Mouse (Mus musculus): ENCODE results near the gene Acox2. TPM values are rescaled to one million over a fixed set of nuclear protein-coding genes. Genes with fewer than 3 reads are reported as not detected.
"Not testable (repeated sequence)": the region's sequence is repeated elsewhere in the genome, so short reads cannot be mapped to it uniquely, and the experiment has no call there.

The Acox2 gene
- polyA plus RNA-seq (2016; fragmentation: Nextera tagmentation; extraction: Ambion mirVana), result 0.11 TPM in 1 of 2 replicates, not detected in the other

DNA sequence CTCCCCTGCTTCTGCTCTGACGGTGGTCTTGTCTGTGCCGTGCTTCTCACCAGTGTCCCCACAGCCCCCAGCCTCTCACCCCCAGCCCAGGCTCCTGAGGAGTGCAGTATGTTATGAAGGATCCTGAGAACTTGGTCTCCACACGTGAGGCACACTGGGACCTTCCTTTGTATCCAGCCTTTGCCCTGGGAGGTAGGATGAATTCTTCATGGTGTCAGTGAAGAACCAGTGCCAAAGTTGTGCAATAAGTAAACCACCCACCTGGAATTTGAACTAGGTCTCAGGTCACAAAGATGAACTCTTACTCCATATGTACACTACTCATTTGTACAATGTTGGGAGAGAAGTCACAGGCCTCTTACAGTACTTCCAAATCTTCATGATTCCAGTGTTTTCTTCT lies at the start of gene Acox2:
Gene Acox2, minus strand, starts transcription at position 188 of the 400 bp plus-strand sequence.
- Histone ChIP-seq H3K27me3 (ENCODE audit: low read depth, poor library complexity, severe bottlenecking) (no peaks in the 10 kb centered on the region; the same call in 1 of the 2 replicates), H3K9me3 (replicated peaks) (no peaks in the 10 kb centered on the region), H3K36me3 (no peaks in the 10 kb centered on the region), H3K27ac (peak within 1 kb of the TSS; percentile 27), H3K4me1 (peaks cover 7% of the 10 kb centered on the region; the same call in 1 of the 2 replicates), H3K4me3 (no peak within 1 kb of the TSS)
- WGBS, result 86% methylated on average over 3 of the region's 3 CpGs
- DNase-seq (ENCODE audit: low spot score), result no peak

- Histone ChIP-seq H3K27ac (no peak overlapping the region), H3K9me3 (replicated peaks) (no peaks in the 10 kb centered on the region), H3K27me3 (ENCODE audit: low read depth, poor library complexity, severe bottlenecking) (peaks cover 32% of the 10 kb centered on the region; the same call in 1 of the 2 replicates), H3K4me1 (peaks cover 19% of the 10 kb centered on the region), H3K36me3 (no peaks in the 10 kb centered on the region), H3K4me3 (no peak overlapping the region)
- no peak for DNase-seq (ENCODE audit: low spot score)
- 64% methylated on average over 3 of the region's 3 CpGs for WGBS
Measured at GRCm38 (mm10) chr14:8308650-8309049, 49.5 kb upstream of the Acox2 start.

- WGBS, result 80% methylated on average over 6 of the region's 6 CpGs
- Histone ChIP-seq H3K4me3 (no peak overlapping the region), H3K27me3 (ENCODE audit: low read depth, poor library complexity, severe bottlenecking) (peaks cover 32% of the 10 kb centered on the region; the same call in 1 of the 2 replicates), H3K4me1 (peaks cover 30% of the 10 kb centered on the region), H3K36me3 (no peaks in the 10 kb centered on the region), H3K27ac (no peak overlapping the region), H3K9me3 (replicated peaks) (no peaks in the 10 kb centered on the region)
- no peak for DNase-seq (ENCODE audit: low spot score)
Measured at GRCm38 (mm10) chr14:8306884-8307283, 47.7 kb upstream of the Acox2 start.

DNA sequence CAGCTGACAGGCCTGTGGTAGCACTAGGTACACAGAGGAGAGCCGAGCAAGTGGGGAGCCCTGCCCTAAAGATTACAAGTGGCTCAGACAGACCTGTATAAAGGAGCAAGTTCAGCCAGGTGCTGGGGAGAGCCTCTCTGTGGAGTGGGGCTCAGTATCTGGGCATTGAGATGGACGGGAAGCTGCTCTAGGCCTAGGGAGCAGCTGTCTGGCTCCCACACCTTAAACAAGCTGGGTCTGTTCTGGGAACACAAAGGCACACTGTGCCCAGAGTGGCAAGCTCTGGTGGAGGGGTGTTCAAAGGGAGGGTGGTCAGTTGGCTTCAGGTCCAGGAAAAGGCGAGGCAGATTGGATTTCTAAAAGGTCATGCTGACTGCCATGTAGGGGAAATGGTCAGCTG lies 45.9 kb upstream of the Acox2 start:
- no peak overlapping the region for H3K27ac ChIP-seq
- no peak for DNase-seq (ENCODE audit: low spot score)

GRCm38 (mm10) chr14:8304082-8304481 lies 44.9 kb upstream of the Acox2 start:
- Histone ChIP-seq H3K4me1 (peaks cover 27% of the 10 kb centered on the region), H3K27ac (no peak overlapping the region), H3K36me3 (no peaks in the 10 kb centered on the region), H3K9me3 (replicated peaks) (no peaks in the 10 kb centered on the region), H3K4me3 (no peak overlapping the region), H3K27me3 (ENCODE audit: low read depth, poor library complexity, severe bottlenecking) (peaks cover 18% of the 10 kb centered on the region)
- no peak for DNase-seq (ENCODE audit: low spot score)

More for the DNA sequence above, 45.9 kb upstream of the Acox2 start:
- Histone ChIP-seq H3K4me1 (peaks cover 29% of the 10 kb centered on the region), H3K9me3 (replicated peaks) (no peaks in the 10 kb centered on the region), H3K27me3 (ENCODE audit: low read depth, poor library complexity, severe bottlenecking) (0 out of 2 replicates have a peak, but pooled peaks cover 17% of the 10 kb centered on the region), H3K4me3 (no peak overlapping the region), H3K36me3 (no peaks in the 10 kb centered on the region)
- 59% methylated on average over 3 of the region's 3 CpGs for WGBS

DNA sequence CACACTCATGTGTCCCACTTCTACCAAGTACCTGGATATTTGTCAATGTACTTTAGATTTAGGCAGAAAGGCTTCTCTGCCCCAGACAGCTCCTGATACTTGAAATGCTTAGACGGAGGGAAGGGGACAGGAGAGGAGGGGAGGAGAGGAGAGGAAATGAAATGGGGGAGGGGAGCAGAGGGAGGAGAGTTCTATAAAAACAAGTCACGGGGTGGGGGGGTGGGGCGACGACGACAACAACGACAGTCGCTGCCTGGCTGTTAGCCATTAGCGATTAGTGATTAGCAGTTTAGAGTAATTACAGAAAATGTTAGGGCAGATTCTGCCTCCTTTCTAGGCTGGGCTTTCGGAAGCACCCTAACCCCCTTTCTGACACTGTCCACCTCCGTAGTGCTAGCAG lies 43.5 kb upstream of the Acox2 start:
- Histone ChIP-seq H3K4me3 (0 out of 2 replicates have a peak overlapping the region, but pooled peaks have one; percentile 22), H3K27ac (peak overlapping the region; percentile 31; the same call in 1 of the 2 replicates), H3K9me3 (replicated peaks) (no peaks in the 10 kb centered on the region), H3K36me3 (no peaks in the 10 kb centered on the region), H3K4me1 (peaks cover 31% of the 10 kb centered on the region), H3K27me3 (ENCODE audit: low read depth, poor library complexity, severe bottlenecking) (peaks cover 23% of the 10 kb centered on the region)
- no peak for DNase-seq (ENCODE audit: low spot score)
- 9% methylated on average over 10 of the region's 10 CpGs for WGBS

GRCm38 (mm10) chr14:8300281-8300680 lies 41.1 kb upstream of the Acox2 start:
- no peak overlapping the region for H3K4me3 ChIP-seq
- DNase-seq (ENCODE audit: low spot score), result peak; percentile 82
- no peaks in the 10 kb centered on the region for H3K9me3 ChIP-seq (replicated peaks)
- peaks cover 21% of the 10 kb centered on the region for H3K27me3 ChIP-seq (ENCODE audit: low read depth, poor library complexity, severe bottlenecking)
- no peak overlapping the region for H3K27ac ChIP-seq
- H3K36me3 ChIP-seq, result no peaks in the 10 kb centered on the region
- H3K4me1 ChIP-seq, result peaks cover 25% of the 10 kb centered on the region
- WGBS, result 25% methylated on average over 8 of the region's 8 CpGs

- Histone ChIP-seq H3K4me3 (no peak overlapping the region), H3K27me3 (ENCODE audit: low read depth, poor library complexity, severe bottlenecking) (peaks cover 21% of the 10 kb centered on the region), H3K27ac (no peak overlapping the region), H3K9me3 (replicated peaks) (no peaks in the 10 kb centered on the region), H3K36me3 (no peaks in the 10 kb centered on the region), H3K4me1 (peaks cover 16% of the 10 kb centered on the region)
- no peak for DNase-seq (ENCODE audit: low spot score)
- 73% methylated on average over 5 of the region's 5 CpGs for WGBS
Measured at GRCm38 (mm10) chr14:8297889-8298293, 38.7 kb upstream of the Acox2 start.

- WGBS, result 95% methylated on average over 1 of the region's 1 CpGs
- no peak overlapping the region for H3K4me3 ChIP-seq
- H3K27ac ChIP-seq, result no peak overlapping the region
- H3K4me1 ChIP-seq, result peaks cover 5% of the 10 kb centered on the region
- no peak for DNase-seq (ENCODE audit: low spot score)
- peaks cover 2% of the 10 kb centered on the region; the same call in 1 of the 2 replicates for H3K9me3 ChIP-seq (replicated peaks)
- H3K36me3 ChIP-seq, result no peaks in the 10 kb centered on the region
- peaks cover 16% of the 10 kb centered on the region; the same call in 1 of the 2 replicates for H3K27me3 ChIP-seq (ENCODE audit: low read depth, poor library complexity, severe bottlenecking)
Measured at GRCm38 (mm10) chr14:8294257-8294656, 35.1 kb upstream of the Acox2 start.

- DNase-seq (ENCODE audit: low spot score); H3K27me3 ChIP-seq (ENCODE audit: low read depth, poor library complexity, severe bottlenecking); H3K4me3 ChIP-seq; H3K9me3 ChIP-seq (replicated peaks); H3K27ac ChIP-seq; H3K4me1 ChIP-seq; H3K36me3 ChIP-seq: not testable (repeated sequence)
- WGBS, result 84% methylated on average over 5 of the region's 5 CpGs
Measured at GRCm38 (mm10) chr14:8286595-8286994, 27.4 kb upstream of the Acox2 start.

GRCm38 (mm10) chr14:8283784-8284183 lies 24.6 kb upstream of the Acox2 start:
- no peak for DNase-seq (ENCODE audit: low spot score)
- no peaks in the 10 kb centered on the region for H3K9me3 ChIP-seq (replicated peaks)
- H3K4me1 ChIP-seq, result no peaks in the 10 kb centered on the region
- no peak overlapping the region for H3K4me3 ChIP-seq
- no peaks in the 10 kb centered on the region for H3K36me3 ChIP-seq
- no peaks in the 10 kb centered on the region for H3K27me3 ChIP-seq (ENCODE audit: low read depth, poor library complexity, severe bottlenecking)
- H3K27ac ChIP-seq, result no peak overlapping the region

GRCm38 (mm10) chr14:8271281-8271680 lies 12.1 kb upstream of the Acox2 start:
- H3K27me3 ChIP-seq (ENCODE audit: low read depth, poor library complexity, severe bottlenecking); H3K9me3 ChIP-seq (replicated peaks); DNase-seq (ENCODE audit: low spot score); H3K4me3 ChIP-seq; H3K4me1 ChIP-seq; H3K36me3 ChIP-seq; H3K27ac ChIP-seq: not testable (repeated sequence)
- 85% methylated on average over 8 of the region's 8 CpGs for WGBS

DNA sequence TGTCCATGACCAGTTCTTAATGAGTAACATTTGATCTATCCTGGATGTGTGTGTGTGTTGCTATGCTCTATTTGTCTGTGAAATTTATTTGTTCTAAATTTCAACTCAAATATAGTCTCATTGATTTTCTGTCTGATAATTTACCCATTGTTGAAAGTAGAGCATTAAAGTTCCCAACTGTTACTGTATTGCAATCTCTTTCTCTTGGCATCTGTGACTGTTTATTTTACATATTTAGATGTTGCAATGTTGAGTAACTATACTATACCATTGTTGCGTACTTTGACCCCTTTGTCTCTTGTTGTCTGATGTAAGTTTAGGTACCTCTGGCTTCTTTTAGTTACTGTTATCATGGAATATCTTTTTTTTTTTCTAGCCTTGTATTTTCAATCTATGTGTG lies 5.2 kb upstream of the Acox2 start:
- no peaks in the 10 kb centered on the region for H3K4me1 ChIP-seq
- 98% methylated on average over 1 of the region's 1 CpGs for WGBS
- H3K36me3 ChIP-seq, result no peaks in the 10 kb centered on the region
- H3K27ac ChIP-seq, result no peak overlapping the region
- H3K9me3 ChIP-seq (replicated peaks), result no peaks in the 10 kb centered on the region
- no peak overlapping the region for H3K4me3 ChIP-seq
- no peak for DNase-seq (ENCODE audit: low spot score)
- no peaks in the 10 kb centered on the region for H3K27me3 ChIP-seq (ENCODE audit: low read depth, poor library complexity, severe bottlenecking)

- Histone ChIP-seq H3K27ac (no peak overlapping the region), H3K4me3 (no peak overlapping the region), H3K4me1 (peaks cover 7% of the 10 kb centered on the region; the same call in 1 of the 2 replicates), H3K9me3 (replicated peaks) (no peaks in the 10 kb centered on the region), H3K27me3 (ENCODE audit: low read depth, poor library complexity, severe bottlenecking) (no peaks in the 10 kb centered on the region; the same call in 1 of the 2 replicates), H3K36me3 (no peaks in the 10 kb centered on the region)
- WGBS, result 82% methylated on average over 1 of the region's 1 CpGs
- no peak for DNase-seq (ENCODE audit: low spot score)
Measured at GRCm38 (mm10) chr14:8262242-8262641, 3.1 kb upstream of the Acox2 start.
